Mouse (Mus musculus) ES-E14 (cell line): Measurements from ENCODE around the gene Mybbp1a. TPM values are rescaled to one million over a fixed set of nuclear protein-coding genes. Genes with fewer than 3 reads are reported as not detected.

Experiments used
- DNase-seq: peaks from one replicate; pipeline ENCODE4 v3.0.0-alpha.2; 2013; ENCODE audit warnings: low read depth, low spot score
- H3K27ac ChIP-seq: 2 replicates; pipeline ENCODE4 v1.5.1; 2012; ENCODE audit warnings: low read depth, mild to moderate bottlenecking, low read length, moderate library complexity, mixed read lengths; ENCODE audit not compliant: poor library complexity, insufficient read depth, severe bottlenecking
- H3K36me3 ChIP-seq: 2 replicates; pipeline ENCODE4 v1.6.1; 2012; ENCODE audit warnings: mild to moderate bottlenecking, low read length, moderate library complexity, mixed read lengths; ENCODE audit not compliant: control insufficient read depth, poor library complexity, insufficient read depth, severe bottlenecking
- H3K4me1 ChIP-seq, 2 experiments: fragments of 150-350 bp in 1 of 2; sonication (generic) in 1 of 2; 2 replicates each; pipeline ENCODE4 v1.6.1; 2012; ENCODE audit warnings: low read length in 2 of 2, mild to moderate bottlenecking in 1 of 2, mixed read lengths in 1 of 2; ENCODE audit not compliant: control insufficient read depth in 2 of 2, insufficient read depth in 2 of 2, poor library complexity in 1 of 2
- H3K4me3 ChIP-seq, 2 experiments: fragments of 150-350 bp in 1 of 2; sonication (generic) in 1 of 2; 2 replicates each; pipeline ENCODE4 v1.5.1; 2012; ENCODE audit warnings: low read length in 2 of 2, low read depth in 1 of 2, mild to moderate bottlenecking in 1 of 2, mixed read lengths in 1 of 2; ENCODE audit not compliant: insufficient read depth in 1 of 2, poor library complexity in 1 of 2, severe bottlenecking in 1 of 2
- H3K9ac ChIP-seq: 2 replicates; pipeline ENCODE4 v1.6.1; 2012; ENCODE audit warnings: low read depth, mild to moderate bottlenecking, low read length, mixed read lengths; ENCODE audit not compliant: poor library complexity, insufficient read depth, severe bottlenecking
- H3K9me3 ChIP-seq: fragments of 150-350 bp; sonication (generic); 2 replicates; pipeline ENCODE4 v1.6.1; 2012; ENCODE audit warnings: low read depth, mild to moderate bottlenecking, low read length; ENCODE audit not compliant: control insufficient read depth, insufficient read depth
- CHD2 ChIP-seq: IDR thresholded peaks from 2 replicates; pipeline ENCODE4 v1.6.1; 2014; ENCODE audit warnings: mild to moderate bottlenecking, low read depth, low read length, inconsistent platforms
- HCFC1 ChIP-seq: IDR thresholded peaks from 2 replicates; pipeline ENCODE4 v1.6.1; 2012; ENCODE audit warnings: low read length, inconsistent platforms, borderline replicate concordance; ENCODE audit not compliant: insufficient read depth
- MAFK ChIP-seq: IDR thresholded peaks from 2 replicates; pipeline ENCODE4 v1.6.1; 2014; ENCODE audit warnings: mild to moderate bottlenecking, low read depth, low read length, inconsistent platforms; ENCODE audit not compliant: insufficient read depth
- ZC3H11A ChIP-seq: IDR thresholded peaks from 2 replicates; pipeline ENCODE4 v1.6.1; 2012; ENCODE audit warnings: low read depth, mild to moderate bottlenecking, inconsistent platforms, low read length, borderline replicate concordance
- ZNF384 ChIP-seq: IDR thresholded peaks from 2 replicates; pipeline ENCODE4 v1.6.1; 2012; ENCODE audit warnings: low read depth, low read length, inconsistent platforms
- in situ Hi-C, 2 experiments: fragments of 600-800 bp; cut with MboI; formaldehyde crosslinking; loops; one replicate each; pipeline ENCODE4 v1.15.1; 2025; ENCODE audit warnings: low sequenced_read_pairs in 2 of 2, inconsistent platforms in 1 of 2; ENCODE audit not compliant: unreplicated experiment in 2 of 2
- total RNA-seq: library from RNA; depleted of rRNA; stranded (reverse); fragments of 300-350 nt; gene quantifications from 2 replicates; pipeline ENCODE4 v1.2.3, GENCODE M21; 2012

Gene Mybbp1a
- total RNA-seq, 1 experiment, result 278 TPM

DNA sequence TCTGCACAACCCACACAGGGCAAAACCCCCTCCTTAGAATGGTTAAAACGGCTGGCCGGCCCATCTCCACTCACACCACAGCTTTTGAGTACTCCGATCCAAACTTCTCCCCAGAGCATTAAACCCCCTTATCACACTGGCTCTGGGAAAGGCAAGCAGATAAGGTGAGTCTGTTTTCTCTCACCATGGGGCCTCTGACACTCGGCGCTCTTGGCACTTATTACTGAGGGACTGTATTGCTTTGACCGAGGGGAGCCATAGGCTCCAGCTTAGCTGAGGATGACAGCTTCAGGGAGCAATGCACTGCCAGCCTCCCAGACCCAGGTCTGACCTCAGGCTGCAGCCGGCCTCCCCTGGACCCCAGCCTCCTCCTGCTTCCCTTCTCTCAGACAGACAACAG lies 33.6 kb upstream of the Mybbp1a start:
- Histone ChIP-seq H3K4me3 (no peak overlapping the region), H3K4me1 (peaks cover 14 to 39% of the 10 kb centered on the region in 2 experiments)

DNA sequence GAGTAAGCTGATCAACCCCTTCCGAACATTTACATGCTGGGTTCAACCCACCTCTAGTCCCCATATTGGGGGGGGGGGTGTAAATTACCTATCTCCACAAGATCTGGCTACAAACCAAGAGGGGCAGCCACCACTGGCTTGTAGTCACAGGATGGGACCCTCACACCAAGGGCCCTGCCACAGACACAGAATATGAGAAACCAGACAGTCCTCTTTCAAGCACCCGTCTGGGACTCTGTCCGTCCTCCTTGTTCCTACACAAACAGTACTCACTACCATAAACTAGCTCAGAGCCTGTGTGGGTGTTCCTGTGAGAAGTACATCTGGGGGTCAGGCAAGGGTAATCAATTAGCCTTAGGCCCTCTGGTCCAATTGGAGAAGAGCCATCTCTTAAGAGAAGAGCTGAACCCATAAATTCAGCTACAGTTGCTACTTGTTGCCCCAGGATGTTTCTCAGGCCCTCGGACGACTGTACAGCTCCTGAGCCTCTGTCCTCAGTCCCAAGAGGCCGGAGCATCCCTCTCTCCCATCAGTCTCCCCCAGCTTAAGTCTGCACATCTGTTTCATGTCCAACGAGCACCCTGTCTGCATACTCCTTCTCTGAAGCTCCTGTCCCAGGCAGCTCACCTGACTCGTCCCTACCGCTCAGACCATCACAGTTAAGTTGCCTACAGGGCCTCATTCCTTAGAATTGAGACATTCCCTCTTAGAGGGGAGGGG lies 32.5 kb upstream of the Mybbp1a start:
- in situ Hi-C loops, result no loop called here
- no peak overlapping the region for H3K4me3 ChIP-seq
- peaks cover 10 to 33% of the 10 kb centered on the region in 2 experiments for H3K4me1 ChIP-seq
- no peak overlapping the region for H3K9ac ChIP-seq
- TF ChIP-seq CHD2, result no peak
- no peak for TF ChIP-seq ZNF384
- TF ChIP-seq HCFC1, result no peak
- no peak for TF ChIP-seq MAFK
- TF ChIP-seq ZC3H11A, result no peak
- H3K9me3 ChIP-seq, result no peaks in the 10 kb centered on the region
- no peak for DNase-seq
- H3K27ac ChIP-seq, result no peak overlapping the region
- no peaks in the 10 kb centered on the region; the same call in 1 of the 2 replicates for H3K36me3 ChIP-seq

More for the DNA sequence above, 33.6 kb upstream of the Mybbp1a start:
- Histone ChIP-seq H3K9ac (no peak overlapping the region), H3K27ac (no peak overlapping the region), H3K36me3 (peaks cover 2% of the 10 kb centered on the region; the same call in 1 of the 2 replicates), H3K9me3 (no peaks in the 10 kb centered on the region)
- in situ Hi-C loops, result no loop called here
- DNase-seq, result no peak
- TF ChIP-seq MAFK, result no peak
- no peak for TF ChIP-seq ZC3H11A
- TF ChIP-seq CHD2, result no peak
- TF ChIP-seq HCFC1, result no peak
- no peak for TF ChIP-seq ZNF384

DNA sequence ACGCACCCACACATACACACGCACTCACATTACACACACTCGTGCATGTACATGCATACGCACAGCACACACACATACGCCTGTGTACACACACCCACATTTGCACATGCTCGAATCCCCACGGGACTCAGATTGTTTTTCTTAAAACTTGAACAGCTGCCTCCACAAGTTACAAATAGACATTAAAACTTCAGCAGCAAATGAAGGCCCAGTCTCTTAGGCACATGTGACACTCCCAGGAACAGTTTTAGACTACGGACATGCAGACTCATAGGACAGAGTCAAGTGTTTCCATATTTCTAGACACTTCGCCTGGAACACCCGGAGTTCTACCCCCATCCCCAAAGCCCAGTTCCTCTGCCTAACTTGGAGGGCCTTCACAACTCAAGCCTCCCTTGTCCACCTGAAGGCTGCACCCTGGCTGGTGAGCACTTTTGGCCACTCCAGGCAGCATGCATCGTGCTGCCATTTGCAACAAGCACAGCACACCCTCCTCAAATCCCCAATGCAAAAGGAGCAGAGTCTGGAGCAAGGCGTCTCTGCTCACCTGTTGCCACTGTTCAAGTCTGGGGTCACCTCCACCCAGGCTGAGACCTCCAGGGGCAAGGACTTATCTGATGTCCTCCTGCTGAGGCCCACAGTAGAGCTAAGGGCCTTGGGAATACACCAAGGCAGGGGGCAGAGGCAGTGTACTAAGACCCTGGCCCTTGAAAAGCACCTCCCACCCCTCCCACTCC lies 31.3 kb upstream of the Mybbp1a start:
- no peak overlapping the region for H3K27ac ChIP-seq

DNA sequence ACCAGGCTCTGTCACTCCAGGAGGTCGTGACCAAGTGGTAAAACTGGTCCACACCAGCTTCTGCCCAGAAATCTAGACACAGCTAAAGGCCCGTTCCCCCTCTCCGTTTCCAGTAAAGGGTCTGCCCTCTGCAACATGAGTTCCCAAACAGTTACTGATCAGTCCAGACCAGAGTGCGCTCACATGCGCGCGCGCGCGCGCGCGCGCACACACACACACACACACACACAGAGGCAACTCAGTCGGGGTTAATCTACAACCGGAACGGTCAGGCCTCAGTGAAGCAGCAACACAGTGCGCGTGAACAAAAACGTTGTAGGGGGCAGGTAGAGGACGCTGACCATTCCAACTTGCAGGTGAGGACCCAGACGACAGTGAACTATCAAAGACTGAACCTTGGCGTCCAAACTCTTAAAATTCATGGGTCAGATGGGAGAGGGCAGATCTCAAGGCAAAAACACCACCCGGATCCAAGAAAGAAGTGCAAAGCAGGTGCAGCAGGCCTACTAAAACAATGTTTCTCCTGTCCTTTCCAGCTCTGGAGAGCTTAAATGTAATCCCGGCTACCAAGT lies 30.5 kb upstream of the Mybbp1a start:
- peak overlapping the region; percentile 9; the same call in 1 of the 2 replicates for H3K27ac ChIP-seq
- H3K36me3 ChIP-seq, result no peaks in the 10 kb centered on the region
- H3K9me3 ChIP-seq, result no peaks in the 10 kb centered on the region
- DNase-seq, result no peak
- TF ChIP-seq CHD2 (no peak), ZC3H11A (no peak), ZNF384 (no peak), MAFK (no peak), HCFC1 (no peak)
- H3K9ac ChIP-seq, result peak overlapping the region; percentile 85
- peak overlapping the region; percentile 98 for H3K4me3 ChIP-seq
- H3K4me1 ChIP-seq, result peaks cover 8 to 32% of the 10 kb centered on the region in 2 experiments
- in situ Hi-C loops, result no loop called here

More for the DNA sequence above, 31.3 kb upstream of the Mybbp1a start:
- no peak for DNase-seq
- in situ Hi-C loops, result no loop called here
- Histone ChIP-seq H3K36me3 (no peaks in the 10 kb centered on the region), H3K9ac (0 out of 2 replicates have a peak overlapping the region, but pooled peaks have one; percentile 18), H3K4me1 (peaks cover 8 to 33% of the 10 kb centered on the region in 2 experiments), H3K4me3 (peak overlapping the region; percentile 62 to 98), H3K9me3 (no peaks in the 10 kb centered on the region)
- TF ChIP-seq MAFK (no peak), HCFC1 (no peak), CHD2 (no peak), ZC3H11A (no peak), ZNF384 (no peak)
